Mouse (Mus musculus) urinary bladder, postnatal 4 days (tissue): ENCODE results near the gene Slc35f4.
"Not testable (repeated sequence)": the region's sequence is repeated elsewhere in the genome, so short reads cannot be mapped to it uniquely, and the experiment has no call there.

Experiments used
- DNase-seq, 2 experiments: peaks; one replicate each; pipeline ENCODE4 v3.0.0; 2021 to 2022; ENCODE audit warnings: low spot score in 2 of 2

The Slc35f4 gene

GRCm38 (mm10) chr14:49278880-49279279 lies 247.0 kb downstream of the Slc35f4 start:
- no peak for DNase-seq

GRCm38 (mm10) chr14:49278479-49278878 lies 247.4 kb downstream of the Slc35f4 start:
- not testable (repeated sequence) for DNase-seq

GRCm38 (mm10) chr14:49277642-49278041 lies 248.2 kb downstream of the Slc35f4 start:
- DNase-seq, result no peak

- no peak for DNase-seq
Observed at GRCm38 (mm10) chr14:49275376-49275775, 250.5 kb downstream of the Slc35f4 start.

GRCm38 (mm10) chr14:49265286-49266002 lies 260.4 kb downstream of the Slc35f4 start:
- DNase-seq, result no peak
